Mouse (Mus musculus): ENCODE results near the gene Gm10644. TPM values are rescaled to one million over a fixed set of nuclear protein-coding genes. Genes with fewer than 3 reads are reported as not detected.
"Not testable (repeated sequence)": the region's sequence is repeated elsewhere in the genome, so short reads cannot be mapped to it uniquely, and the experiment has no call there.

The Gm10644 gene
- polyA plus RNA-seq, 1 experiment from 2014 or later = 0.67 TPM

DNA sequence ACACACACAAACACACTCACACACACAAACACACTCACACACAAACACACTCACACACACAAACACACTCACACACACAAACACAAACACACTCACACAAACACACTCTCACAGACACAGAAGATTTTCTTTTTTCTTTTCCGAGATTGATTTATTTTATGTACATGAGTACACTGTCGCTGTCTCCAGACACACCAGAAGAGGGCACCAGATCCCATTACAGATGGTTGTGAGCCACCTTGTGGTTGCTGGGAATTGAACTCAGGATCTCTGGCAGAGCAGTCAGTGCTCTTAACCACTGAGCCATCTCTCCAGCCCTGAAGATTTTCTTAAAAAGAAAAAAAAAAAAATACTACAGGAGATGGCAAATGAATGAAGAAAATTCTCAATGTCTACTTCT is 28.2 kb upstream of the Gm10644 start:
- H3K27me3 ChIP-seq (ENCODE audit: control insufficient read depth, insufficient read depth, low read length); H3K9ac ChIP-seq (ENCODE audit: low read length); H3K27ac ChIP-seq (ENCODE audit: low read length); H3K4me1 ChIP-seq (ENCODE audit: control insufficient read depth, insufficient read depth, low read length); ATAC-seq (ENCODE audit: insufficient read depth, low FRiP score); H3K4me2 ChIP-seq (ENCODE audit: low read depth, low read length); H3K9me3 ChIP-seq (replicated peaks; ENCODE audit: control insufficient read depth, low read length); H3K4me3 ChIP-seq (replicated peaks; ENCODE audit: low read length): not testable (repeated sequence)
- WGBS = 90% methylated on average over 2 of the region's 2 CpGs
- peaks cover 36% of the 10 kb centered on the region for H3K36me3 ChIP-seq (ENCODE audit: control insufficient read depth, insufficient read depth, low read length)

DNA sequence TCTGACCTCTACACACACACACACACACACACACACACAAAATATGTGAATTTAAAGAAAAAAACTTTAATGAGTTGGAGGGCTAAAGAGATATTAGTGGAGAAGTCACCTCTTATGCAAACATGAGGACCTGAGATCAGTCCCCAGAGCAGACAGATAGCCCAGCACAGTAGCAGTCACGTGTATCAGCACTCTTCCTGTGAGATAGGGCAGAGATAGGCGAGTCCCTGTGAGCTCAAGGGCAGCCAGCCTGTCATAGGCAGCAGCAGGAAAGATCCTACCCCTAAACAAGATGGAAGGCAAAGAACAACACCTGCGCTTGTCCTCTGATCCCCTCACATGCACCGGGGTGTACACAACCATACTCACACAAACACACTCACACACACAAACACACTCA is 27.4 kb upstream of the Gm10644 start:
- Histone ChIP-seq H3K4me2 (ENCODE audit: low read depth, low read length) (no peak overlapping the region), H3K9me3 (replicated peaks; ENCODE audit: control insufficient read depth, low read length) (no peaks in the 10 kb centered on the region), H3K4me3 (replicated peaks; ENCODE audit: low read length) (no peak overlapping the region), H3K36me3 (ENCODE audit: control insufficient read depth, insufficient read depth, low read length) (peaks cover 34% of the 10 kb centered on the region), H3K27me3 (ENCODE audit: control insufficient read depth, insufficient read depth, low read length) (no peaks in the 10 kb centered on the region), H3K9ac (ENCODE audit: low read length) (no peak overlapping the region), H3K27ac (ENCODE audit: low read length) (no peak overlapping the region), H3K4me1 (ENCODE audit: control insufficient read depth, insufficient read depth, low read length) (peaks cover 4% of the 10 kb centered on the region; the same call in 1 of the 2 replicates)
- WGBS = 82% methylated on average over 4 of the region's 4 CpGs
- no peak for ATAC-seq (ENCODE audit: insufficient read depth, low FRiP score)

DNA sequence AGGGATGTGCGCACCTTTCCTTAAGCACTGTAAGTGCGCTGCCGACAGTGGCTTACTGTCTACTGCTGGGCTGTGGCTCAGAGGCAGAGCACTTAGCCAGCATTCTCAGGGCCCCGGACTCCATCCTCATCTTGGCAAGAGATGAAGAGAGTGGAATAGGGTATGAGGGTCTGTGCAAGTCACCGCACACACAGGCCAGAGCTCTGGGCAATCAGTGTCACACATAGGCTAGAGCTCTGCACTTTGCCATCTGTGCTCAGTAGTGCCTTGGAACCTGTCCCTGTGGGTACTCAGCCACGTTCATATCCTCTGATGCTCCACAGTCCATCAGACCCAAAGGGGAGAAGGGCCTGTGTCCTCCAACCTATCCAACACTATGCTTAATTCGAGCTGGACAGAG is 26.5 kb upstream of the Gm10644 start:
- peaks cover 12% of the 10 kb centered on the region for H3K4me1 ChIP-seq (ENCODE audit: control insufficient read depth, insufficient read depth, low read length)
- H3K4me2 ChIP-seq (ENCODE audit: low read depth, low read length) = no peak overlapping the region
- H3K9me3 ChIP-seq (replicated peaks; ENCODE audit: control insufficient read depth, low read length) = no peaks in the 10 kb centered on the region
- H3K9ac ChIP-seq (ENCODE audit: low read length) = no peak overlapping the region
- H3K36me3 ChIP-seq (ENCODE audit: control insufficient read depth, insufficient read depth, low read length) = peaks cover 25% of the 10 kb centered on the region
- 96% methylated on average over 7 of the region's 7 CpGs for WGBS
- no peak overlapping the region for H3K4me3 ChIP-seq (replicated peaks; ENCODE audit: low read length)
- no peak for ATAC-seq (ENCODE audit: insufficient read depth, low FRiP score)
- H3K27me3 ChIP-seq (ENCODE audit: control insufficient read depth, insufficient read depth, low read length) = no peaks in the 10 kb centered on the region
- no peak overlapping the region for H3K27ac ChIP-seq (ENCODE audit: low read length)

DNA sequence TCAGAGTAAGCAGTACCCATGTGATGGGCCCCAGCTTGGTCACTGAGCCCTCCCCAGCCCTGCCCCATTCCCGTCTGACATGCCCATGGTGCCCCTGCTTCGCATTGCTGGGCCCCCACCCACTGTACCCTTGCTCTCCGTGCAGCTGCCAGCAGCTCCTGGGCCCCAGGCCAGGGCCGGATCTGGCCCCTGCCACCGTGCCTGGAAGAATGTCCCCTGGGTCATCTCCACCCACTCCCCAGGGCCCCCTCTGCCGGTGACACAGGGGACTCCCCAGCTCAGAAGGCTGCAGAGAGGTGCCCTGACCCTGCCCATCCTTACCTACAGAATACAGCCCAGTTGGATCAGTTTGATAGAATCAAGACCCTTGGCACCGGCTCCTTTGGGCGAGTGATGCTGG is 25.8 kb upstream of the Gm10644 start:
- Histone ChIP-seq H3K9me3 (replicated peaks; ENCODE audit: control insufficient read depth, low read length) (no peaks in the 10 kb centered on the region), H3K4me3 (replicated peaks; ENCODE audit: low read length) (no peak overlapping the region), H3K27me3 (ENCODE audit: control insufficient read depth, insufficient read depth, low read length) (no peaks in the 10 kb centered on the region), H3K36me3 (ENCODE audit: control insufficient read depth, insufficient read depth, low read length) (peaks cover 21% of the 10 kb centered on the region), H3K4me1 (ENCODE audit: control insufficient read depth, insufficient read depth, low read length) (peaks cover 15% of the 10 kb centered on the region), H3K4me2 (ENCODE audit: low read depth, low read length) (no peak overlapping the region), H3K9ac (ENCODE audit: low read length) (no peak overlapping the region), H3K27ac (ENCODE audit: low read length) (no peak overlapping the region)
- no peak for ATAC-seq (ENCODE audit: insufficient read depth, low FRiP score)
- 79% methylated on average over 8 of the region's 8 CpGs for WGBS

DNA sequence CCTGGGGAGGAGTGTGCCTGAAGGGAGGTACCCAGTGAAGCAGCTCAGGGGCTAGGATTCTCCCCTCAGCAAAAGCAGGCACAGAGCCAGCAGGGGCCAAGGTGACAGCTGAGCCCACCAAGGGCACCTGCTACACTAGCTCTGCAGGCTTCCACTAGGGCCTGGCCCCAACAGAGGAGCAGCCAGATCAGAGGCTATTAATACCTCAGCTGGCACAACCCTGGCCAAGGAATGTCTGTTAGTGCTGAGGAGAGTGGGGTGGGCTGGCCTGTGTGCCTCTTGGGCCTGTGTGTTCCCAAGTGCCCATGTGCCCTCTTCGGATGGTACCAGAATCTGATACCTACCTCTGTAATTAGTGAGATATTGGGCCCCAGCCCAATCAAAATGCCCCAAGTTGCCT is 25.2 kb upstream of the Gm10644 start:
- H3K4me1 ChIP-seq (ENCODE audit: control insufficient read depth, insufficient read depth, low read length) = peaks cover 15% of the 10 kb centered on the region
- H3K27ac ChIP-seq (ENCODE audit: low read length) = no peak overlapping the region
- H3K4me2 ChIP-seq (ENCODE audit: low read depth, low read length) = no peak overlapping the region
- no peak overlapping the region for H3K9ac ChIP-seq (ENCODE audit: low read length)
- peaks cover 21% of the 10 kb centered on the region for H3K36me3 ChIP-seq (ENCODE audit: control insufficient read depth, insufficient read depth, low read length)
- H3K4me3 ChIP-seq (replicated peaks; ENCODE audit: low read length) = no peak overlapping the region
- no peaks in the 10 kb centered on the region for H3K9me3 ChIP-seq (replicated peaks; ENCODE audit: control insufficient read depth, low read length)
- WGBS = 83% methylated on average over 1 of the region's 1 CpGs
- no peaks in the 10 kb centered on the region for H3K27me3 ChIP-seq (ENCODE audit: control insufficient read depth, insufficient read depth, low read length)
- no peak for ATAC-seq (ENCODE audit: insufficient read depth, low FRiP score)

DNA sequence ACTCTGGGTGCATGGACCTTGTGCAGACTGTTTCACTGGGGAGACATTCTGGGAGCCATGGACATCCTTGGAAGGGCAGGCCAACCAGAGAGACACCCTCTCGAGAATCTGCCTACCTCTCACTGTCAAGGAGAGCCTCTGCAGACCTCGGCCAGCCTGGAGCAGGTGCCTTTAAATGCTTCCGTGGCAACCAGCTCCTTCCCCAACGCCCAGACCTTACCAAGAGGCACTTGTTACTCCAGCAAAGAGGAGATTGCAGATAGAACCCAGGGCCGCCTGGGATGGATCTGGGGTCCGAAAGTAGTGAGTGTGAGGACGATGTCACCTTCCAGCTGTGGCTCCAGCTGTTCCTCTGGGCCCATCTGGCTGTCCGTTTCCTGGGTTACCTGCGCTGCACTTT is 23.2 kb upstream of the Gm10644 start:
- Histone ChIP-seq H3K4me3 (replicated peaks; ENCODE audit: low read length) (no peak overlapping the region), H3K9ac (ENCODE audit: low read length) (no peak overlapping the region), H3K36me3 (ENCODE audit: control insufficient read depth, insufficient read depth, low read length) (peaks cover 14% of the 10 kb centered on the region), H3K4me2 (ENCODE audit: low read depth, low read length) (no peak overlapping the region), H3K27ac (ENCODE audit: low read length) (no peak overlapping the region), H3K27me3 (ENCODE audit: control insufficient read depth, insufficient read depth, low read length) (no peaks in the 10 kb centered on the region), H3K9me3 (replicated peaks; ENCODE audit: control insufficient read depth, low read length) (no peaks in the 10 kb centered on the region), H3K4me1 (ENCODE audit: control insufficient read depth, insufficient read depth, low read length) (peaks cover 27% of the 10 kb centered on the region)
- 76% methylated on average over 9 of the region's 9 CpGs for WGBS
- ATAC-seq (ENCODE audit: insufficient read depth, low FRiP score) = no peak

DNA sequence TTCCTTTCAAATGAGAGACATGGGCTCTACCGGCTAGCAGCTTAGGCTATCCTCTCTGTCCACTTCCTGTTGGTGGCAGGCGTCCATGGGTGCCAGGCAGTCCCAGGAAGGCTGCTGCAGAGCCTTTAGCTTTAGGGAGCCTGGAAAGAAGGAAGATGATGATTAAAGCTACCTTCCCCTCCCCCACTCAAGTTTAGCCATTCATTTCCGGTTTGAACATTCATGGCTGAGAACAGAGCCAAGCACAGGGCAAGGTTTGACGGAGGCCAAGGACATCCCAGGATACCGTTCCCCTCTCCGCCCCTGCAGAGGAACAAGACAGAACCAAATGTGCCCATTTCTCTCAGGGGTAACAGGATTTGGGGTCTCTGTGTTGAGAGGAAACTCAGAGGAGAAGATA is 22.6 kb upstream of the Gm10644 start:
- no peaks in the 10 kb centered on the region for H3K27me3 ChIP-seq (ENCODE audit: control insufficient read depth, insufficient read depth, low read length)
- 51% methylated on average over 6 of the region's 6 CpGs for WGBS
- no peak overlapping the region for H3K4me2 ChIP-seq (ENCODE audit: low read depth, low read length)
- H3K27ac ChIP-seq (ENCODE audit: low read length) = no peak overlapping the region
- no peak for ATAC-seq (ENCODE audit: insufficient read depth, low FRiP score)
- H3K4me1 ChIP-seq (ENCODE audit: control insufficient read depth, insufficient read depth, low read length) = peaks cover 27% of the 10 kb centered on the region
- no peaks in the 10 kb centered on the region for H3K9me3 ChIP-seq (replicated peaks; ENCODE audit: control insufficient read depth, low read length)
- peaks cover 14% of the 10 kb centered on the region; the same call in 1 of the 2 replicates for H3K36me3 ChIP-seq (ENCODE audit: control insufficient read depth, insufficient read depth, low read length)
- H3K4me3 ChIP-seq (replicated peaks; ENCODE audit: low read length) = no peak overlapping the region
- peak overlapping the region; percentile 34; the same call in 1 of the 2 replicates for H3K9ac ChIP-seq (ENCODE audit: low read length)

DNA sequence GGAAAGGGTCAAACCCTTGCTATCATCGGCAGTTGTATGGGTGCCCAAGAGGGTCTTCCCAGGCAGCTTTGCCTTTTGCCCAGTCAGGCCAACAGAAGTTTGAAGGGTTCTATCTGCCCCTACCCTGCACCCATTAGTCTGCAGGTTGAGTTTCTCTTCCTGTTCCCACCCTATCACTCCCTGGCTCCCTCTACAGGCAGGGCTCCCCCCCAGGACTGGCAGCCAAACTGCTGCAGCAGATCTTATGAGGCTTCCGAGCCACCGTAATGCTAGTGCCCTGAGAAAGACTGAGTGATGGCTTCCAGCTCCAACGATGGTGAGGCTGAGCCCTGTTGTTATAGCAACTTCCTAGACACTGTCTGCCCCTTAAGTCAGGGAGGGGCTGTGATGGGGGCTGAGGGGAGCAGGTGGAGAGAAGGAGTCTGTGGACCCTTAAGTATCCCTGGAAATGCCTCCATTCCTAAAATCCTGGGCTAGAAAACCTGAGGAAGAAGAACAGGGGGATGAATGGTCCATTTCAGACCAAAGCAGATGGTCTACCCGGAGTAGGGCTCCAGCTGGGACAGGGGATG is 21.9 kb upstream of the Gm10644 start:
- Histone ChIP-seq H3K4me3 (replicated peaks; ENCODE audit: low read length) (no peak overlapping the region), H3K4me2 (ENCODE audit: low read depth, low read length) (no peak overlapping the region), H3K9ac (ENCODE audit: low read length) (no peak overlapping the region), H3K9me3 (replicated peaks; ENCODE audit: control insufficient read depth, low read length) (no peaks in the 10 kb centered on the region), H3K36me3 (ENCODE audit: control insufficient read depth, insufficient read depth, low read length) (peaks cover 7% of the 10 kb centered on the region; the same call in 1 of the 2 replicates), H3K27ac (ENCODE audit: low read length) (no peak overlapping the region), H3K4me1 (ENCODE audit: control insufficient read depth, insufficient read depth, low read length) (peaks cover 29% of the 10 kb centered on the region), H3K27me3 (ENCODE audit: control insufficient read depth, insufficient read depth, low read length) (no peaks in the 10 kb centered on the region)
- no peak for ATAC-seq (ENCODE audit: insufficient read depth, low FRiP score)
- WGBS = 85% methylated on average over 5 of the region's 5 CpGs

DNA sequence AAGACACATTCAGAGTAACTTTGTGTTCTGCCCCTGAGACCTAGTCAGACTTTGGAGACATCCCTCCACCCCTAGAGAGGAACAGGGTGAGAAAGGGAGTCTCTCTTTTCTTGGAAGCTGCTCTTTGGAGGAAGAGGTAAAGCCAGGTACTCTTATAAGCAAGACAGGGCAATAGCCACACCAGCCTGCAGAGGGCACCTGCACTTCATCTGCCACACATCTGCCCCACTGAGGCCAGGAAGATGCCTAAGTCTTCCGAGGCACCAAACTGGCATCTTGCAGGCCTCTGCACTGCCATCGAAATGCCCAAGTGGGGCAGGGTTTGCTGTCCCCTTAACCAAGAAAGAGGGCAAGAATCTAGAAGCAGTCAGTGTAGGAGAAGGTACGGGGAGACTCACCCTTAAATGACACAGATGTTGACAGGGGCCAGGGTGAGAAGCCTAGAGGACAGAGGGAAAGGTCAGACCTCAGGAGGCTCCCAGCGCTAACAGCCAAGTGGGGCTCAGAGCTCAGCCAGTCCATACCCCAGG is 21.2 kb upstream of the Gm10644 start:
- Histone ChIP-seq H3K27me3 (ENCODE audit: control insufficient read depth, insufficient read depth, low read length) (no peaks in the 10 kb centered on the region), H3K4me1 (ENCODE audit: control insufficient read depth, insufficient read depth, low read length) (peaks cover 32% of the 10 kb centered on the region), H3K9ac (ENCODE audit: low read length) (no peak overlapping the region), H3K27ac (ENCODE audit: low read length) (no peak overlapping the region), H3K9me3 (replicated peaks; ENCODE audit: control insufficient read depth, low read length) (no peaks in the 10 kb centered on the region), H3K36me3 (ENCODE audit: control insufficient read depth, insufficient read depth, low read length) (0 out of 2 replicates have a peak, but pooled peaks cover under 1% of the 10 kb centered on the region), H3K4me2 (ENCODE audit: low read depth, low read length) (no peak overlapping the region), H3K4me3 (replicated peaks; ENCODE audit: low read length) (no peak overlapping the region)
- no peak for ATAC-seq (ENCODE audit: insufficient read depth, low FRiP score)
- 81% methylated on average over 4 of the region's 4 CpGs for WGBS
